Mouse (Mus musculus) lung, postnatal 25 days (tissue): ENCODE measurements around the gene Neb.

Experiments
- DNase-seq: peaks from one replicate; pipeline ENCODE4 v3.0.0; 2022; ENCODE audit warnings: low spot score

The Neb gene

DNA sequence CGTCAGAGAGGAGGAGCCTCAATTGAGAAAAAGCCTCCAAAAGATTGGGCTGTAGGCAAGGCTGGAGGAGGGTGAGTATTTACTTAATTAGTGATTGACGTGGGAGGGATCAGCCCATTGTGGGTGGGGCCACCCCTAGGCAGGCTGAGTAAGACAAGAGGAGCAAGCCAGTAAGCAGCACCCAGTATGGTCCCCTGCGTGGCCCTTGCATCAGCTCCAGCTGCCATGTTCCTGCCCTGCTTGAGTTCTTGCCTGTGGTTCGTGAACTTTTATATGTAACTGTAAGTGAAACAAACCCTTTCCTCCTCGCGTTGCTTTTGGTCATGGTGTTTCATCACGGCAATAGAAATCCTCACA is at the start of gene Neb:
TSS of gene Neb (minus strand) at position 27 of the 357 bp plus-strand sequence.
- DNase-seq: no peak

DNA sequence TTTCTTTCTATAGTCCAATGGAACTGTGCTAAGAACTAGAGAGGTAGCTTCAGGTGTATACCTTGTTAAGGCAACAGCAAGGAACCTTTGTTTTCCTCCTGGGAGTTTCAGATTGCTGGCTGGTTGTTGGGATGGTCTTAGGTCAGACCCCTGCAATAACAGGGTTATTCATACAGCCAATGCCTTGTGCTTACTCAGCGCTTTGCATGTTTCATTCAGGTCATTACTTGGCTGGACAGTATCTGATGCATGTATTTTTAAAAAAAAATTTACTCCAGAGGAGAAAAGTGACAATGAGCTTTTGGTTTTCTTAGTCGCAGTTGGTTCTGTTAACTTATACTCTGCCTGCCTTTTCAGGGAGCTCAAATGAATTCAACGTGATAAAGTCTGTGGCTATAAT is 49.1 kb upstream of the Neb start:
- DNase-seq: no peak

DNA sequence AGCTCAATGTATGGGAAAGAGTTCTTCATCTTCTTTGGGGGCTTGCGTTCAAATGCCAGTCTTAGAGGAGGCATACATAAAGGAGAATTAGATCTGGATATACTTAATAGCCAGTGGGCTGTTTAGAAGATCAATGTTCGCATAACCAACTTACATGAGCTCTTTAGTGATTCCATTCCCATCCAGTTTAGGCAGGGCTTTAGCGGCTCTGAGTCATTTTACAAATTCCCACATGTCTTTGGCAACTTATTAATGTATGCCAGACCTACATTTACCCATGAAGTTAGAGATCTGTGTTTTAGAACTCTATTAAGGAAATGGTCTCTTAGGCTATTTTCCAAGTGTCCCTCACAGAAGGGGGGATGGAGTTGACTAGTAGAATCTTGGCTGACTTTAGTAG is 47.8 kb upstream of the Neb start:
- DNase-seq: no peak

DNA sequence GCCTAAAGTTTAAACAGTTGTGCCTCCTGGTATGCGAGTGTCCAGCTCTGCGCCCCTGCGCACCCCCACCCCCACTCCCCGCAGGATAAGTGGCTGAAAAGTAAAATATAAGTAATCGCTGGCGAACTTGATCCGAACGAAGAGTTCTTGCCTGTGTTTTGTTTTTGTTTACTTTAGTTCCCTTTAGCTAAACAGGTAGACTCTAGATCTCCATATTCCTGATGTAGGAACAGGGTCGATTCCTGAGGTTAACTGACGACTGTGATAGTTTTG is 47.2 kb upstream of the Neb start:
- no peak for DNase-seq

DNA sequence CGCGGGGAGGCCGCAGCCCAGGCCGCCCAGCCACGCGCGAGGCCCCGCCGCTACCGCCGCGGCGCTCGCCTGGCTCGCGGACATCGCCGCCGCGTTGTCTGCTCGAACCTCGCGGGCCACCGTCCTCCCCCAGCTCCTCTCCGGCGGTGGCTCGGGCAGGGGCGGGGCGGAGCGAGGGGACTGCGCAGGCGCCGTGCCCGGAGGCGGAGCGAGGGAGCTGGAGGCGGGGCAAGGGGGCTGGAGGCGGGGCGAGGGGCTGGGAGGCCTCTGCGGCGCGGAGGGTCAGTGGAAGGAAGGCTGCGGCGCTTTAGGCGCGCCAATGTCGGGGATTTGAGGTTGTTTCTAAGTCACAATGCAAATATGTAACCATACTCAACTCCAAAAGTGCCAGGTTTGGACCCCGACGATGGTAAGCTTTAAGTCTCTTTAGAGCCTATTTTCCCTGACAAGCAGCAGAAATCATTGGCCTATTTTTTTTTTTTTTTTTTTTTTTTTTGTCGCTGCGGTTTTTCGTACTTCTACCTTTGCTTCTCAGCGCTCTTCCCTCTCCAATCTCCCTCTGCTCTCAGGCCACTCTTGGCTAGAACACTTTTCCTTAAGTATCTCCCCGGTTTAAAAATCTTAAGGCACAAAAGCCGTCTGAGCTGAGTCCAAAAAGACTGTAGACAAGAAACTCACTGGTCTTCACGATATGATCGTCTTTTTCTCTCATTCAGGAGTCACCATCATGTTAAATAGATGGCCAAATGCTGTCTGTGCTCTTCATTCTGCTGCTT is 46.7 kb upstream of the Neb start, which contains the start of gene Arl5a:
TSS of gene Arl5a (minus strand) at position 155 of the 776 bp plus-strand sequence.
- peak; percentile 93 for DNase-seq

DNA sequence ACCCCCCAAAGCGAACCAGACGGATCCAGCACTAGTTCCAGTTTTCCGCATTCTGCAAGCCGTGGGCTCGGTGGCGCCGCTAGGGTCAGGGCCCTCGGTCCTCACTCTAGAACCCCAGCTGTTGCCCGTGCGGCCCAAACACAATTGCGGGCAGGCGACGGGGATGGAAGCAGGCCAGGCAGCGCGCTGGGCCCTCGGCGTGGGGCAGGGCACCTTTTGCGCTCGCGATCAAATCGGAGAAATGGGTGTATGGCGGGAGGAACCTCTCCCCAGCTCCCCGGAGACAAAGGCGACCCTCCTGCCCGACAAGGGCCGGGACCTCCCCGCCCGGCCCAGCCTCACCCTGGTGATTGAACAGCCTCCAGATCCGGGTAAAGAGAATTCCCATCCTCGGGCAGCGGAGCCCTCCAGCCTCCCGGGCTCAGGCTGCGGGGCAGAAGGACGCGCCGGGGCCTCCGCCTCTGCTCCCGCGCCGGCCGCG is 46.0 kb upstream of the Neb start:
- DNase-seq: peak; percentile 30

DNA sequence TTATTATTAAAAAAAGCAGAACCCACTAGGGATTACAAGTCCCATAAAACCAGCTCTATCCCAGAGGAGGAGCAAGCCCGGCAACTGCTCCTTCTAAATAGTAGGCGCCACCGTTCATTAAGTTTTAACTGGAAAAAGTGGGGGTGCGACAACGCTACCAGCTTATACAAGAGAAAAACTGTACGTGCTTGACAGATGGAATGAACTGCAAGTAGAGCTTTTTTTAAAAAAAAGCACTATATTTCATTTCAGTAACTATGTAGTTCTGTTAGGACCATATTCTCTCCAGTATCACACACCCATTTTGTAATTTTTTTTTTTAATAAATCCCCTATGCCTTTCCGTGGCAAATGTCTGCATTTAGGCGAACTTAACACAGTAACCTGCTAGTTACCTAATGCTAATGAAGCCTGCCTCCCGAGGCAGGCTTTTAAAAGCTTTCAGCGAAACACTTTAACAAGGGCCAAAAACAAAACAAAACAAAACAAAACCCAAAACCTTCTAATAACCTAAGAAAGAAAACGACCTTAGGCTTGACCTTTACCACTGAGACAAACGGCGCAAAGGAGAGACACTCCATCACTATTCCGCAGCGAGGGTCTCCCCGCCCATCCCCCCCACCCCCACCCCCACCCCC is 45.5 kb upstream of the Neb start:
- DNase-seq: no peak

DNA sequence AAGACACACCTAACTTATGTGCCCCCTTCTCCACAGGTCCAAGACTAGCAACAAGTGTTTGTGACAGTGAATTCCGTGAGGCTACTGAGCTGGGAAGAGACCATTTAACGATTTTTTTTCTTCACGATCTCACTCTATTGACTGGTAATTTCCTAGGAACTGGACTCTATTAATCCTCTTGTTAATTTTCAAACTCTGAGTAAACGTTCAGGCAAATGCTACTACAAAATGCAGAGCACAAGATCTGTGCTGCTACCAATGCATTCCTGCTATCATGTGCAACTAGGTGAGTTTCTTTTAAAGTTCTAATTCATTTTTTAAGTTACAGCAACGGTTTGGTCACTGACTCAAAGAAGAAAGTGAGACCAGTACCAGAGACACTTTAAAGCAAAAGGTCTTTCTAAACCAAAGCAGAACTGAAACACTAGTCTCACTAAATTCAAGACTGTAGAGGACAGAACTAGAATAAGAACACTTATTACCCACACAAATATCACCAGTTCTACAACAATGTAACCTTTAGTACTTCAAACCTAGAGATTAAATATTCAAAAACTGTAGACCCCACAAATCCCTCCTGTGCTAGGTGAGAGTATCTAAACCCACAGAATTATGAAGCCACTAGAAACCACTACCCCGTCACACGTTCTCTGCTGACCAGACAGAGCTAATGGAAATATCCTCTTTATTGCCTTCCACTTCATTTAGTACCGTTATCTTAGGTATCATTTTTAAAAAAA is 44.8 kb upstream of the Neb start:
- no peak for DNase-seq

DNA sequence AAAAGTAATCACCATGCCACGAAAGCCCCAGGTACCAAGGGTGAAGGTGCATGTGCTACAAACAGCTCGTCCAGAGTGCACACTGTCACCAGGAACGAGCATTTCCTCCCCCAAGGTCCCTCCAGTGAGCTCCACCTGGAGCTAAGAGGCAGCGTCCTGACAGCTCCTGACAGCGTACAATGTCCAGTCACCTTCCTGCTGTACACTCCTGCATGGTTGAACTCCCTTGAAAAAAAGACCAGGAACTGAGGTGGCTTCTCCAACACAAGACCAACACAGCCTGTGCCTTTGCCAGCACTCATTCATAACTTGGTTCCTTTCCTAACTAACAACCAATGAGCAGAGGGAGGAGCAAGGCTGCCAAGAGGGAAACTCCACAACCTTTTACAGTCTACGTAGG is 42.9 kb upstream of the Neb start:
- no peak for DNase-seq

DNA sequence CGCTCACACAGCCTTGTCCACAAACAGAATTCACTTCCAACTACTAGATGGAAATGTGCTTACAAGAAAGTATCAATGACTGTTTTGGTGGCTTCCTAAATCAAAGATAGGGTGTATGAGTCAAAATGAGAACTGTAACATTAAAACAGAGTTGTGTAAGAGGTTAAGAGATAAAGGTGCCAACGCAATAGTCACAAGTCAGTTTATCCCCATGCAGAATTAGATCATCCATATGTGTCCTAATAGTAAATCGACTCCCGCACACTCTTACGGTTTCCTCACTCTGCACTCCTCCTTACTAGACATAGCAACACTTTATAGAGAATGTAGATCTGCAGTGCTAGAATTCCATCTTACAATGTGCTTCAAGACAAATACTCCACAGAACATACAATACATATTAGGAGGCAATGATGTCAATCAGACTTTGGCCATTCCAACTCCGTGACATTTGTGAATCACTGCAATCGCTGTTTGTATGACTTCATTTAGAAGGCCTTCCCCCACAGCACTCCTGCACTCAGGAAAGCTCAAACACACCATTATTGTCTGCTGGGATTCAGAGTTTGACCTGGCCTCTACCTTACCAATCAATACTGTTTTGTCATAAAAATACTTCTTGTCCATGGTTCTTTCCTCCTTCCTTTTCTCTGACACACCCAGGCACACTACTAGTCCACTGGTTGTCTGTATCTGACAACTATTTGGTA is 41.9 kb upstream of the Neb start:
- no peak for DNase-seq

DNA sequence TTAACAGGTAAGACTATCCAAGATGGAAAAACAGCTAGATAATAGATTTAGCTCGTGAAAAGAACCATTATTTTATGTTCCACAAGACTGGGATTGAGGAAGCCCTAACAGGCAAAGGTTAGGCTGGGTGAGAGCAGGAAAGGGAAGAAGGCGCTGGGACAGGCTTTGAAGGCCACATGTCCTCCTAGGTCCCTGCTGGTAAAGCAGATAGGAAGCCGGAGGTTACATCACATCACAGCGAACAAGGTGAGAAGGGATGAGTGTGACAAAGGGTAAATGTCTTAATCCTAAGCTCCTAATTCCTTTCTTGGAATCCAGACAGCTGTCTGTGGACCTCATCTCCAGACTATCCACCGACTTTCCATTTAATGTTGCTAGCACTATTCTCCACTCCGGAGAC is 41.0 kb upstream of the Neb start:
- no peak for DNase-seq

DNA sequence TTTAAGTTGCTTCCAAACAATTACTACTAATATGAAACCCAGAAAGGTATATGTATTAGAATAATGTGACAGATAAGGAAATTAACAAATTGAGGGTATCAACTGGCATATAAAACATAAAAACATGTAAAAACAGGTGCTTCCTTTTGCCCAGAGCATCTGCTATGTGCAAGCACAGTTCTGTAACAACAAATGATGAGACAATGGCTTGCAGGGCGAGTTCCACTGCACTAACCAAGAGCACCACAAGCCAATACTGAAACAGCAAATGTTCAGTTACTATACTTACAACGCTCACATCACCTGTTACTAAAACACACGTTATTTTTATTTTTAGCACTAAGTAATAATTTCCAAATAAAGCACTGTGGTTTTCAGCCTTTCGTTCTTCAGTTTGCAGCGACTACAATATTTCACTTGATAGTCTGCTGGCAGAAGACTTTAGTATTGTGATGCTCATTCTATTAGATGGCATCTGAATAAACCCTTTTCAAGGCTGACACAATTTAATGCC is 34.3 kb upstream of the Neb start:
- no peak for DNase-seq

DNA sequence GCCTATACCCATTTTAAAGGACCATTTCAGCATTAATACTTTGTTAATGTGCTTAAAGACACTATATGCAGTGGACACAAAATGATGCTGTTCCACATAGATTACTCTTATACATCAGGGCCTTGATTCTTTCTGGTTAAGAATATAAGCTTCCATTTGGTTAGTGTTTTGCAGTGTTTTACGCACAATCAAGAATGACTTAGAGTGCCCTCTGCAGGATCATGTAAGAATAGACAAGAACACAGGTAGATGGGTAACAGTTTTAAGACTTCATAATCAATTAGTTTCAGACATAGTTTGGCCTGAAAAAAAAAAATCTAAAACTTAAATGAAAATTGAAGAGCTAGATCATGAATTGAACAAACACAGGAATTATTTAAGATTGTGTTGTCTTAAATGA is 28.2 kb upstream of the Neb start:
- DNase-seq: no peak

DNA sequence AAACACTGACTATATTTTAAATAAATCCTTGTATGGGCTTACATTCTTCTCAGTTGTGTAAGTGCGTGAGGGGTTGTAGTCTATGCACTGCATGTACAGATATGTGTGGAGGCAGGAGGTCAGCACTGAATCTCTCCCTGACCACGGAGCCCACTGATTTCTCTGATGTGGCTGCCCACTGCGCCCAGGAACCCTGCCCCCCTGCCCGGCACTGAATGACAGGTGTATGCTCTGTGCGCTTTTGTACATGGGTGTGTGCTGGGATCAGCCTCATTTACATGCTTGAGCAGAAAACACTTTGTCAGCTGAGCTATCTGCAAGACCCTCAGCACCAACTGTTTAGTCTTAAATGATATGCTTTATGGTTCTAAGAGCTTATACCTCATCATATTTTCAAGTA is 27.0 kb upstream of the Neb start:
- no peak for DNase-seq

DNA sequence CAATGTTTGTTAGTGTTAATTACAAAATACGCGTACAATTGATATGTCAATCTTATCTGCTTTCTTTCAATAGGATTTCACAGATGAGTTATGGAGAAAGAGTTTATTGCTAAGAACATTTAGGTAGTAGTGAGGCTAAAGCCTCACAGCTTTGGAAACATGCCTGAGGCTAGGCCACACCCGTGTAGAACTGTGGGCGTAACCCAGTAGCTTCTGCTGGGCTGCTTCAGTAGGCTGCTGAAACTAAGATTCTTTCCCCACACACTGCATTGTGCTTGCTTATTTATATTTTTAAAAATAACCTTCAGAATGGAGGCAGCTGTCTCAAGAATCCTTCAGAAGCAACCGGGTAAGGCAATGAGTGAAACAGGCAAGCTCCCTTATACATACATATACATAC is 16.3 kb upstream of the Neb start:
- no peak for DNase-seq

DNA sequence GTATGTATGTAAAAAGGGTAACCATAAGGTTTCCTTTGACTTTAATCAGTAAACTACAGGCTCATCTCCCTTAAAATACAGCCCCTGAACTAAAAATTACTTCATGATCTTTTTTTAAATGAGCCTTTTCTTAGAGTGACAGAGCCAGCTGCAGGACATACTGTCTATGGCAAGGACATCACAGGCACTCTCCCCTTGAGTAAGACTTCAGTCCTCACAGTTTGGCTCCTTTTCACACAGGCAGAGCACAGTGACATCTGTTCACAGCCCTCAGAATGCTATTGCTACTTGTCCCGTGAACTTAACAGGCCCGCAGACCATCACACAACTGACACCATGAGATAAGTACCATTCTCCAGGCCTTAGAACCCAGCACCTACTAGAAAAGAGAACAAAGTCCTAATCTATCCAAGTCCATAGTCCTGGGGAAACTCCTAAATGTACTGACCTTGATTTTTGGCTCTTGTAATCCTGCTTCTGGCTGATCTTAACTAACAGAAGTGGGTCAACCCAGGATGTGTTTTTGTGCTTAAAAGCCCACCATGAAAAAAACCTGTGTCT is 12.2 kb upstream of the Neb start:
- no peak for DNase-seq

DNA sequence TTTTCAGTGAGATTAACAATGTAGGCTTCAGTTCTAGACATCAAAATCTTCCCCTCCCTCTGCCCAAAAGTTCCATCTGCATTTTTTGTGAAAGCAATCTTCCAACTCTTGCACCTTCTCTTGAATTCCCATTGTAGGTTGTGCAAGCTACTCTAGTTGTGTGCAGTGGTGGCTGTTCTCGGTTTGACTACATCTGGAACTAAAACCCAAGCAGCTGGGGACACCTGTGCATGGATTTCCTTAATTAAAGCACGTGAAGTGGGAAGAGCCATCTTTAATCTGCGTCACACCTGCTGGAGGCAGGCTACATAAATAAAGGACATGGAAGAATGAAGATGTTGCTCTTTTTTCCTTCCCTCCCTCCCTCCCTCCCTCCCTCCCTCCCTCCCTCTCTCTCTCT is 11.7 kb upstream of the Neb start:
- no peak for DNase-seq

DNA sequence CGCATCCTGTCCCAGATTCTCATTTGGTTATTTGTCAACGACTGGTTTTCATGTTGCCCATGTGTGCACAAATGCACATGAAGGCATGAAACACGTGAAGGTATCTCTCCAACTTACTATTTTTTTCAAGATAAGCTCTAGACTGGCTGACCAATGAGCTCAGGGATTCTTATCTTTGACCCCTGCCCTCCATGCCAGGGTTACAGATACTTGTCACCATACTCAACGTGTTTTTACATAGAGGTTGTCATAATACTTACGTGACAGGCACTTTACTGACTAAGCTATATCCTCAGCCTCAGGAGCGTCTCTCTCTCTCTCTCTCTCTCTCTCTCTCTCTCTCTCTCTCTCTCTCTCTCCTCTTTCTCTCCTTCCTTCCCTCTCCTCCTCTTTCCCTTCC is 8.2 kb upstream of the Neb start:
- DNase-seq: no peak

DNA sequence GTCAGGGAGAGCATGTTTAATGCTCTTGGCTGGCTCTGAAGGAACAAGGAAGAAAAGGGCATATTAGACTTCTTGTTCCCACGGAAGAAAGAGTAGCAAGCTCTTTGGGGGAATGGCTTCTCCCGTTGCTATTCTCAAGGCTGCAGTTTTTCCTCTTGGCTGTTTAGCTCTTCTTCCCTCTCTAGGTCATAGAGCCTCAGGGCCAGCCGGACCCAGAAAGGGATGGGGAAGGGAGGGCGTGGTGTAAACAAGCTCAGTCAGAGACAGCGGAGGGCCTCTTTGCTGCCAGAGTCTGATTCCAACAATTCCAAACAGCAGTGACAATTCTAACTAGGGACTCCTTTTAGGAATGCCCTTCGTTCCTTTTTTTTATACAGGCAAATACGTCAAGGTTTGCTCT is 7.8 kb upstream of the Neb start:
- no peak for DNase-seq

DNA sequence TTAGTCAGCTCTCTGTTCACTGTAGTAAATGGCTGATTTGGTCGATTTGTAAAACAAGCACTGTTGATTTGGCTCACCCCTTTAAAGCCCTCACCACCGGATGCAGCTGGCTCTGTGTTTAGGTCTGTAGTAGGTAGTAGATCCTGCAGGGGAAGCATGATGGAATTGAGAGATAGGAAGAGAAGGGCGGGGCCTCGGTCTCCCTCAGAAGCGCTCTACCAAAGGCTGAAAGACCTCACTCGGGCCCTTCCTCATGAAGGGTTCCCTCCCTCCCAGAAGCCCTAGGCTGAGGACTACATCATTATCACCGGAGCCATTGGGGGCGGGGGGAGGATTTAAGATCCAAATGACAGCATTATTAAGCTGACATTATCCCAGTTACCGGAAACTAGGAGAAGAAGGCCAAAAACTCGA is 581 bp upstream of the Neb start:
- peak; percentile 27 for DNase-seq

DNA sequence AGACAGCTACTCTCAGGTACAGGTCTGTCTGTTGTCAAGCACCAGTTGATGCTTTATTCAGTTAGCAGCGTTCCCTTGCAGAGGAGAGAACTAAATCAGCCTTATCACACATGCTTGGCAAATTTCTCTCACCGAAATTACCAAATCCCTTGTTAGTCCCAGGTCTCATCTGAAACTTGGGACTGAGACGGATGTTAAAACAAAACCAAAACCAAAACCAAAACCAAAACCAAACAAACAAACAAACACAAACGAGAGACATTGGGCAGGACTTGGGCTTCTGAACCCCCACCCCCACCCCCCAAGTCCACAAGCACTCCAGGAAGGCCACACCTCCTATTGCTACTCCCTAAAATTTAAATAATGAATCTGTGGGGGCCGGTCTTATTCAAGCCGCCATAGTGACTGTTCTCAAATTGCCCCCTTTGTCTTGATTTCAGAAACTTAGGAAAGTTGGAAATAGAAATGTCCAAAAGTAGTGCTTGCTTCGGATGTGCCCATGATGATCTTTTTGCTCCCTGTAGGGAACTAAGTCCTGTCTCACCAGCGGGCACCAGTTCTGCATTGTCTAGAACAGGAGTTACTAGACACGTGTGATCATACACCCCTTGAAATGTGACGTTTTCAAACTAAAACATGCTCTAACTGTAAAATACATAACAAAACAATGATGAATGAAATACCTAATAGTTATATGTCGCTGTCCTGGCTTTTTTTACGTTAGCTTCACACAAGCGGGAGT is 397 bp downstream of the Neb start:
- DNase-seq: no peak

DNA sequence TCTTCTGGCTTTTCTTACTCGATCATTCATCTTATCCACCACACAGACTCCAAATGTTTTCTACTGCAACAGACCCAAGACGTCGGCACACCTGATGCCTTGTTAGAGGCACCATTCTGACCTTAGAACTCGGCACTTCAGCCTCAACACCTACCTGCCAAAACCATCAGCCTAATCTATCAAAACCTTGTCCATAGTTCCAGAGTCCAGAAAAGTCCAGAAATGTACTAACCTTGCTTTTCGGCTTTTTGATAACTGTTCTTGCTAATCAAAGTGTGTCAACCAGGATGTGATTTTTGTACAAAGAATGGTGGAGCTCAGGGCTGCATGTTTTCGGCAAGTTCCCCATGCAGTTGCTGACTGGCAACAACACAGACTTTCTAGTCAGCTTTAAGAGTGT is 3.6 kb downstream of the Neb start:
- no peak for DNase-seq
